Mouse (Mus musculus): ENCODE data around the gene Ntf3.
A peak's percentile ranks its signal among the peaks of the same experiment; 100 is the strongest.

Ntf3 gene

GRCm38 (mm10) chr6:126166548-126167207 lies at the start of gene Ntf3:
Gene Ntf3, minus strand, starts transcription at chr6:126166910.
- peak; percentile 77 for DNase-seq (ENCODE audit: low read depth, low spot score)

GRCm38 (mm10) chr6:126213330-126213729 lies 46.6 kb upstream of the Ntf3 start:
- no peak for DNase-seq (ENCODE audit: low read depth, low spot score)

DNA sequence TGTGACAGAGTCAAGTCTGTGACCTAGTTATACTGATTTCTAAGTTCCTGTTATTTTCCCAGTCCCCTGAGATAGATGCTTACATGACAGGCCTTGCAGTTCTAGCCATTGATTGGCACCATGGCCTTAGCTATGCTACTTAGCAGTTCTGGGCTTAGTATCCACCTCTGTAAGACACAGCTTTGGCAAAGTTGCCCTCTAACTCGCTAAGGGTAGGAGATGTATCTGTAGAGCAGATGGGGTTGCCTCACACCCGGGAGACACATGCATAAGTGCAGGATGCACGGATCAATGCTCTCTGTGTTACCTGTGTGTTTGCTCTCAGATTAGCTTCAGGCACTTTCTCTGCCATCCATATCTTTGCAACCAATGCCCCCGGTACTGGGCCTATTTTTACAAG lies 36.7 kb upstream of the Ntf3 start:
- no peak for DNase-seq (ENCODE audit: low read depth, low spot score)

DNA sequence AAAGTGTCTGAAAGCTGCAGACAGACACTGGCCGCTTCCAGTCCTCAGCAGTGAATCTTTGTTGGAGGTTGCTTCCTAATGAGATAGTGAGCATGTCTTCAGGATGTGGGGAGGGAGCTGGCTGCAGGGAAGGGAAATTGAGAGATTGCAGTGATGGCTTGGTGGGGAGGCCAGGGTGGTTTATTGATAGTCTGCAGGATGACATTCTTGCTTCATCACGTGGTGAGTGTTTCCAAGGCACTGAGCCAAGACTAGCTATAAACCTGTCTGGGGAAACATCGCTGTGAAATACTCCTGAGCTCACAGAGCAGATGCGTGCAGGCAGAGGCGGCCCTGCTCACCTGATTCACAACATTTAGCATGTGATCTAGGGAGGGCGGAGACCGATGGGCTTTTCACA lies 36.2 kb upstream of the Ntf3 start:
- DNase-seq (ENCODE audit: low read depth, low spot score) = peak; percentile 57

DNA sequence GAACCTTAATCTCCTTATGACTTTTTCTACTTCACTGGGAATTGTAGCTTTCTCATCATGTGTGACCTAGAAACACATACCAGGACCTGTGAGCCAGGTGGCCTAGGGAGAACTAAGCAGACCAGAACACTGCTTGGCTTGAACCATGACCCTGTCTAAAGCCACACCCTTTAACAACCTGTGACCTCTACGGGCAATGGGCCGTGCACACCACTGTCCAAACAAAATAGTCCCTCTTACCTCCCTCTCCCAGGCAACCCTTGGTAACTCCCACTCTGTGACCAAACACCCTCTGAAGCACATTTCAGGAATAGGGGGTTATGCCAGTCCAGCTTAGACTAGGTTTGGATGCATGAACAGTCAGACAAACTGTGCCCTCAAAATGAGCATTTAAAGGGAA lies 35.0 kb upstream of the Ntf3 start:
- no peak for DNase-seq (ENCODE audit: low read depth, low spot score)

GRCm38 (mm10) chr6:126199916-126200315 lies 33.2 kb upstream of the Ntf3 start:
- no peak for DNase-seq (ENCODE audit: low read depth, low spot score)

DNA sequence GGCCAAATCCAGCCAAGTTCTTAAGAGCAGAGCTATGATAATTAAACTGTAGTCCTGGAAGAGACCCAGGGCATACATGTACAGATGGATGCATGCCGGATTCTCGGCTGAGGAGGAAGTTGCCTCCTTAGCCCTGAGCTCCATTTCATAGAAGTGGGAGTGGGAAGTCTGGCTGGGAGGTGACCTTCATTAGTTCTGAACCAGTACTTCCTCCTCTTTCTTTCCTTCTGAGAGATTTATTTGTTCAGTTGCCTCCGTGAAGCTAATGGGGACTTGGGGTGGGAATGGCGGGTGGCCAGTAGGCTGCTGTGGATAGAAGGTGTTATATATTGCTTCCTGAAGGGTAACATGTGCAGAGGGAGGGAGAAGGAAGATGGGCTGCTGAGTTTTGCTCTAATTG lies 28.1 kb upstream of the Ntf3 start:
- DNase-seq (ENCODE audit: low read depth, low spot score) = no peak

DNA sequence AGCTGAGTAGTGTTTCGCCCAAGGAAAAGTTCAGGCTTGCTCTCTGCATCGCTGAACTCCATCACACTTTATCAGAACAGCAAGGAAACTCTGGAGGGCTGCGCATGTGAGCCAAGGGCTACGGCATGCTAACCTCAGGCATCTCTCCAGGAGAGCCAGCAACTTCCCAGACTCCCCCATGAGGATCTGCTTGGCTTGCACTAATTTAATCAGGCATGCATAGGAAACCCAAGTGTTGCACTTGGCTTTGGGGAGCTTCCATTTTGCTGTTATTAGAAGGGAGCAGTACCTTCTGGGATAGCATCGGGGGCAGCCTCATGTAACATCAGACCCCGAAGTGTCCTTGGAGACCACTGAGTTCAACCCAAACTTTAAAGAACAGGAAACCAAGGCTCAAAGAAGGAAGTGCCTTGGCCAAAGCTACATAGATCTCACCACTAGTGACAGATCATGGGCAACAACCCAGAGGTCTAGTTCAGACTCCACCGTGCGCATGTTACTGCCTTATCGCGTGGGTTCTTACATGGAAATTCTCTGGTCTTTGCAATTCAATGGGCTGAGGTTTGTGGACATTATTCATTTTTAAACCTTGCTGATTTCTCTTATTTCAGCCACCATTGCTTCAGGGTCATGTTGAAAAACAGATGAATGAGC lies 23.6 kb upstream of the Ntf3 start:
- DNase-seq (ENCODE audit: low read depth, low spot score) = no peak

- no peak for DNase-seq (ENCODE audit: low read depth, low spot score)
Measured at GRCm38 (mm10) chr6:126187400-126187799, 20.7 kb upstream of the Ntf3 start.

- DNase-seq (ENCODE audit: low read depth, low spot score) = no peak
Measured at GRCm38 (mm10) chr6:126186116-126186515, 19.4 kb upstream of the Ntf3 start.

GRCm38 (mm10) chr6:126172071-126172470 lies 5.4 kb upstream of the Ntf3 start:
- no peak for DNase-seq (ENCODE audit: low read depth, low spot score)

- no peak for DNase-seq (ENCODE audit: low read depth, low spot score)
Measured at GRCm38 (mm10) chr6:126170772-126171171, 4.1 kb upstream of the Ntf3 start.

- DNase-seq (ENCODE audit: low read depth, low spot score) = peak; percentile 66
Measured at GRCm38 (mm10) chr6:126167731-126168130, 1.0 kb upstream of the Ntf3 start.

DNA sequence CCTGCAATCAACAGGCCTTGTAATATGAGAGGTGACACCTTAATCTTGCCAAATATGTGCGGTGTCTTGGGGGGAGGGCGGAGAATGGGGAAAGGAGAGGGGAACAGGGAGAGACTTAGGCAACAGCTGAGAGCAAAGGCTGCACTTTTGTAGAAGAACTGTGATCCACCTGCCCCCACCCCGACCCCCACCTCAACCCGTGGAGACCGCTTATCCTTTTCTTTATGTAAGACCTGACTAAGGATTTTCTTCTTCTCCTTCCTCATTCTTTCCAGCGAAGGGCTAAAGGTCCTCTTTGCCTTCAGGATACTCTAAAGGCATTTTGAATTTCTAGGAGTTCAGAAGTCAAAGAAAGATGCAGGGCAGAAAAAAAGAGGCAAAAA lies 489 bp upstream of the Ntf3 start:
- DNase-seq (ENCODE audit: low read depth, low spot score) = no peak

- no peak for DNase-seq (ENCODE audit: low read depth, low spot score)
Measured at GRCm38 (mm10) chr6:126165591-126166155, 1.0 kb downstream of the Ntf3 start.

DNA sequence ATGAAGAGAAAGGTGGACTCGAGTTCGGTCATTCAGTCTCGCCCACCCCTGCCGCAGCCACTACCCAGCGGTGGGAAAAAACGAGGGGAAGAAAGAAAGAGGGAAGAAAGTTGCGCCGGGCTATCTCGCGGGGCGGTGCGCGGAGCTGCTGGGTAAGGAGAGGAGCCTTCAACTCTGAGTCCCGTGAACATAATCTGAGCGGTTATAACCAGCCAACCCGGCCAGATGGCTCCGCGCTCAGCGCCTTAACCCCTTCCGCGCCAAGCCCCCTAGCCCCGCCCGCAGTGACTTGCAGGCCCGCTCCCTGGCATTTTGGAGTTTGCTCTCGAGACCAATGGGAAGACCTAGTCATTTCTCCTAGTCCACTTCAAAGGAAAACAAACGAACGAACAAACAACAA lies 1.9 kb downstream of the Ntf3 start:
- peak; percentile 76 for DNase-seq (ENCODE audit: low read depth, low spot score)

DNA sequence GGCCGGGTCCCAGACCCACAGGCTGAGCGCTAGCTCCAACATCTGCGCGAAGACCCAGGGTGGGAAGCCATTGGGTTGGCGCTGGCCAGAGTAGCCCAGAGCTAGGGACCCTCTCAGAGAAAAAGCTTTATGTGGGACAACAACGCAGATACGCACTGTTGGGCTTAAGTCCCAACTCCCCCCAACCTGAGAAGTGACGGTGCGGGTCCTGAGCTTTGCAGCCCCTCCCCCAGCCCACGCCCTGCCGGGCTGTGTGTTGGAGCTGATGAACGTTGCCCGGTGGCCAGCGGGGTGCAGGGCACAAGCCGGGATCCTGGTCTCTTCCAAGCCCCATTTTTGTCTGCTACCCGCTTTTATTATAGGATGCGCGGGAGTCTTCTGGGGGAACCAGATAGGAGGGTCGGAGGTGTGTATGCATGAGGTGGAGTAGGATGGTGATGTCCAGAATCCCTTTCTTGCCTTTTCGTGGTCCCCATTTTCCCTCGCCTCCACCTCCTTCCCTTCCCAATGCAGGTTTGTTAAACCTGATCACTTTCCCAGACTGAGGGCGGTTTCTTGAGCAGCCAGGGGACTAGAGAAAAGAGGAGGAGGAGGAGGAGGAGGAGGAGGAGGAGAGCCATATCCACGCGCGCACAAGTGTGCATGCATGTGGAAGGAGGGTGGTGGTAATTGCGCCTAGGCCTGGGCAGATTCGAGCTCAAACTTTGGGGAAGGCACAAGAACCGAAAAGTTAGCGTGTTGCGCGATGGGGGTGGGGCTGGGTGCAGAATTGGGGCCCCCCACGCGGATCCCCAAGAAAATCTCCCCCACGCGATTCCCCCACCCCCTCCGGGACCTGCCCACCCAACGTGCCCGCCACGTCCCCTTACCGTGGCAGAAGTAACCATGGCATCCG lies 2.6 kb downstream of the Ntf3 start:
- DNase-seq (ENCODE audit: low read depth, low spot score) = no peak

GRCm38 (mm10) chr6:126163181-126163621 lies 3.5 kb downstream of the Ntf3 start:
- DNase-seq (ENCODE audit: low read depth, low spot score) = peak; percentile 64

DNA sequence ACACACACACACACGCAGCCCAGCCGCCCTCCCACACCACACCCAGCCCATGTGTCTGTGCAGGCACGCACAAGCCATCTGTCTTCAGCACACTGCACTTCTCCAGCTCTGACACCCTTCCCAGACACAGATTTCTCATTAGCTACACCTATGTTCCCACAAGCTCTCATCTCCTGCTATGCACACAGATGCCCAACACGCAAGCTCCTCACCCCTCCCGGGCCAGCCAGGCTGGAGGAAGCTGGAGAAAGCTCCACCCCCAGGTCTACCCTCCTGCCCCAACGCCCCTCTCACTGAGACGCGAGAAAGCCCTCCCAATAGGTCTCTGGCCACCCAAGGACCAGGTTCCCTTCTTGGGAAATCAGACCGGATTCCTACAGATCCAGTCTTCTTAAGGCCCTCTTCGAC lies 4.4 kb downstream of the Ntf3 start:
- DNase-seq (ENCODE audit: low read depth, low spot score) = no peak

GRCm38 (mm10) chr6:126161571-126162340 lies 5.0 kb downstream of the Ntf3 start:
- DNase-seq (ENCODE audit: low read depth, low spot score) = no peak

GRCm38 (mm10) chr6:126160067-126160411 lies 6.7 kb downstream of the Ntf3 start:
- DNase-seq (ENCODE audit: low read depth, low spot score) = no peak
